Mouse (Mus musculus) layer of hippocampus, postnatal 14 days (tissue): Measurements from ENCODE around the gene Megf8. TPM values are rescaled to one million over a fixed set of nuclear protein-coding genes. Genes with fewer than 3 reads are reported as not detected.

ENCODE experiments used
- DNase-seq, 2 experiments: peaks; one replicate each; pipeline ENCODE4 v3.0.0; 2021 to 2022; ENCODE audit warnings: low spot score in 2 of 2, mixed read lengths in 1 of 2
- total RNA-seq, 2 experiments: library from RNA; stranded (reverse); gene quantifications; 2 replicates each; pipeline ENCODE4 v1.2.3; 2021

Gene Megf8
- total RNA-seq, 2 experiments from 2014 or later: 86.7 to 87.9 TPM

DNA sequence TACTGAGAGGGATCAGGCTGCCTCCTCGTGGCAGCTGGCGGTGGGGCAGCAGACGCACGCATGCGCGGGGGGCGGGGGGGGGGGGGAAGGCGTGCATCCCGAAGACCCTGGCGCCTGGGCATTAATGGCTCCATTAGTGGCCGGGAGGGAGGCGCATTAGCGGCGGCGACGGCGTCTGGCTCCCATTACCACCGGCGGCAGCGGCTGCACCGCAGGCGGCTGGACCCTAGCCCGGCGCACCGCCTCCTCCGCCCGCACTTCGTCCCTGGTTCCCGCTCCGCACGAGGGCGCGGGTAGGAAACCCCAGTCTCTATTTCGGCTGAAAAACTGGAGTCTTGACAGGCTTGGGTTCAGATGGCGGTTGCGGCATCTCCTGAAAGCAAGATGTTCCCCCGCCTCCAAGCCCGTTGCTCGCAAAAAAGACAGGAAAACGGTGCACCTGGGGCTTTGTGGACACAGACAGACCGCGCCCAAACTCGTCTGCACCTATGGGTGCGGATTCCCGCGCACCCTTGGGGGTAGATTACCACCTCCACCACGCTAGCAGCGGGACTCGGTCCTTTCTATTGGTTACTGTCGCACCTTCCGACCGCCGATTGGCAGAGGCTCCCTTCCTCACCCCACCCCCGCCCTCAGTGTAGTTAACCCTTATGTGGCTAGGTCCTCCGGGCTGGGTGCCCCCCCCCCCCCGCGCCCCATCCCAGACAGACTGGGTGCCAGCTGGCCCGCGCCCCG, 38.5 kb upstream of the Megf8 start:
- DNase-seq: peak; percentile 91 to 94

DNA sequence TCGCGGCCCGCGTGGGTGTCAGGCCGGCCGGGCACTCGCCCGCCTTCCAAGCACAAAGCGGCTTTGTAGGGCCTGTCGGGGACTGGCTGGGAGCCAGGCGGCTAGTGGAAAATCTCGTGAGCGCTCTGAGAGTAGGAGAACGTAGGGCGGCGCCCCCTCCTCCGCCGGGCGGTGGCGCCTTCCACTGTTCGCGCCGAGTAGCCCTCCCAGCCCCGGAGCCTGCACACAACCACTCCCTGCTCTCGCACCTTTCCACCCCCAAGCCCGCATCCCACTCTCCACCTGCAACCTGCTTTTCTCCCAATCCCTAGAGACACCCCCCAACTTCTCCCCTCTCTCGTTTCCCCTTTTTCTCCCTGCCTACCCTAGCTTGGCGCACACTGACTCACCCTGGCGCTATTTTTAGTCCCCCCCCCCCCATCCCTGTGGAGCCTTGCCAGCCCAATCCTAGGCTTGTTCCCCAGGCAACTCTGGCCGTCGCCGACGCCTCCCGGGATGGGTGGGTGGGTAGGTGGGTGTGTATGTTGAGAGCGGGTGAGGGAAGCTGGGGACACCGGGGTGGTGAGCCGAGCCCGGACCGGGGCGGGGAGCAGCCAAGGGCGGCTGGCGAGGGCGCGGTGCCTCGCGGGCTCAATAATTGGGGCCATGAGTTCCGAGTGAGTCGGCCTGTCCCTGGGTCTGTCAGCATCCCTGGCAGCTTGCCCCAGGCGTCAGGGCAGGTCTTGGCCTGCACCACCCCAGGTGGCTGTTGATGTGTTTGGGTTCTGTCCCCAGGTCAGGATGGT, 37.7 kb upstream of the Megf8 start:
- DNase-seq: peak; percentile 68 to 95

DNA sequence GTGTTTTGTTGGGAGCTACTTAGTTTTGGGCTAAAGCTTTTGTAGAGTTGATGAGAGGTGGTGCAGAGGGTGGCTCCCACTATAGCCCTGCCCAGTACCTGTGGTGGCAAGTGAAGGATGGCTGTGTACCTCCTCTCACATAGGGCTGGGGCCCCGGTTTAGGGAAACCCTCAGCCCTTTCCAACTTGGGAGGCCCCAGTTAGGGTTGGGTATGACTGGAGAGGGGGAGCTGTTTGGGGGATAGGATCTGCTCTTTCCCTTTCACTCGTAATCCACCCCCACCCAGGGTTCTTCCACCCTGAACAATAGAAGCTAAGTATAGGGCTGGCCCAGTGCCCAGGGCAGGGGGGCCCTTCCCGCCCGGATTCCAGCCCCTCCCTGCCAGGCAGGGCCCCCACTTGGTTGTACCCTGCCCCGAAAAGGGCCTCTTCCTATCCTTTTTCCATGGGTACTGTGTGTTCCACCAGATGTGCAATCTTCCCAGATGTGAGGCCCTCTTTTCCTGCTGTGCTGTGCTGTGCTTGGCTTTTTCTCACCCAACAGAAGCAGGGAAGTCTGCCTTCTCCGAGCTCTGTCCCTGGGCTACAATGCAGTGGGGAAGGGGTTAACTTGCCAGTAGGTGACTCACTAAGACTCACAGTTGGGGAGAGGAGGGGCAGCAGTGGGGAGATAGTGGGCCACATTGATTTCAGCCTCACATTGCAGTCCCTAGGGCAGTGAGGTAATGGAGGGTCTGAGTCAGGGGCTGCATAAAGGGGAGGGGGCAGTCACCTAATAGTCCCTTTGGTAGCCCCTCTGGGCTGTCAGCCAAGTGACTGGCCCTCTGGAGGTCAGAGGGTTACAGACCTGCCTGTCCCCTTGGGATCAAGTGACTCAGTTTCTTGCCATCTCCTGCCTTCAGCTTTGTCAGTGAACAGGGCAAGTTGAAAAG, 36.8 kb upstream of the Megf8 start:
- DNase-seq: peak in 1 of 2 experiments; percentile 41

DNA sequence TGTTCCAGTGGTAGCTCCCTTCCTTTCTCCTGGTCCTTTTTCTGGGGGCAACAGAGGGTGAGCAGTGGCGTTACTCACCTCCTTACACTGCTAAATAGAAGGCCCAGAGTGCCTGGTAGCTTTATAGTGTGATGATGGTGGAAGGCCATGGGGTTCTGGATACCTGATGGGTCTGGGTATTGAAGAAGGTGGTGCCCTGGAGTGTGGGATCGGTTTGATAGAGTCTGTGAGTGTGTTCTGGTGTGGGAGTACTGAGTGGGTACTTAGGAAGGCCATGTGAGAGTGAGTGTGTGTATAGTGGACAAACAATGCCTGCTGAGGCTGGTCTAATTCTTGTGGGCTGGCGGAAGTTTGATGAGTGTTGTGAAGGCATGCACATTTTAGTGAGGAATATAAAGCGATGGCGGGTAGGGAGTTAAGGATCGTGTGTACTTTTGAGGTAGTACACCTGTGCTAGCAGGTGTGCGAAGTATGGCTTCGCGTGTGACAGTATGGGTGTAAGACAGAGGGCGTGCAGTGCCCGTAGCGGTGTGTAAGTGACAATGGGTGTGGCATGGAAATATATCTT, 35.7 kb upstream of the Megf8 start:
- no peak for DNase-seq

GRCm38 (mm10) chr7:25281734-25282601, 35.0 kb upstream of the Megf8 start:
- peak; percentile 94 to 97 for DNase-seq

DNA sequence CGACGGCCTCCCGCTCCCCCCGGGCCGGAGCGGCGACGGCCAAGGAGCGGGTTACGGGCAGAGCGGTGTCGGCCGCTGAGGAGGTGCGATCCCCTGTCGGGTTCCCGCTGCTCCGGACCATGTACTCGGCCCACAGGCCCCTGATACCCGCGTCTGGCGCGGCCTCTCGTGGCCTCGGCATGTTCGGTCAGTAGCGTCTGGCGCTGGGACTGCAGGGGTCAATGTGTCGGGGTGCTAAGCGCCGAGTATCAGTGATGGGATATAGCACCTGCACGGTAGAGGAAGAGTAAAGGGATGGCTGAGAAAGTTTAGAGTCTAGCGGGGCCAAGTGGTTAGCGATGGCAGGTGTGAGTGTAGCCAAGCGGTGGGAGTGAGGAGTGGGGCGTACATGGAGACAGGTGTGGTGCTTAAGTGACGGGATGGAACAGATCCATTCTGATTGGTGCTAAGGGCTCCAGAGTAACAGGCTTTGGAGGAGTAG, 34.2 kb upstream of the Megf8 start:
- DNase-seq: peak in 1 of 2 experiments; percentile 52

DNA sequence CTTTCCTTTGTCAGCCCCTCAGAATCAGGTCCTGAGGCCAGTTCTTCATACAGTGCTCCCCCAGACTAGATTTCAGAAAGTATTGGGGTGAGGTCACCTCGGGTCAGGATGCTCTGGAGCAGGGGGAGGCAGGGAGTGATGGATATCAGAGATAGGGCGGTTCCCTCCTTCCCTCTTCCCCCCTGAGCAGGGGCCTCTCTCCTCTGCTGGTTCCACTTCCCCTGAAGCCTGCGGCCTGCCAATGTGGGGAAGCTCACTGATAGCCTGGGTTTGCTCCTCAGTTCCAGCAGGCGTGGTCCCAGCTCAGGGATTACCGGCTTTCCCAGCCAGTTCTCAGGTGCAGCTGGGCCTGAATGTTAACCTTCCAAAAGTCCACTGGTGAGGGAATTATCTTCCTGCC, 33.3 kb upstream of the Megf8 start:
- no peak for DNase-seq

DNA sequence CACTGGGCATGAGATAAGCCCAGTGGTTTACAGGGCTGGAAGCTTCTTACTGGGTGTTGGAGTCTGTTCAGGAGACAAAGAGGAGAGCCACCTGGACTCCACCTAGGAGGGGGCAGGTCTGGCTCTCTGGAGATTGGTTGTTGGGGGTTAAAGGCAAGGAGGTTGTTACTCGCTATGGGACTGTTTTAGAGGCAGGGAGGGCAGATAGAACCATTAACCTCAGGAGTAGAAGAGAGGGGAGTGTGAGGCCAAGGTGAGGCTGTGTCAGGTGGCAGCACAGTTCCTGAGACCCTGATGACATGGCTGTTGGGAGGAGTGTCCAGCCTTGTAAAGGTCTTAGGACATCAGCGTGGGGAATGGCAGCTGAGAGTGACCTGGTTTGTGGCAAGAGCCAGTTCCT, 32.8 kb upstream of the Megf8 start:
- no peak for DNase-seq

GRCm38 (mm10) chr7:25284766-25285165, 32.2 kb upstream of the Megf8 start:
- DNase-seq: no peak

- DNase-seq: no peak
These were observed 31.3 kb upstream of the Megf8 start for GRCm38 (mm10) chr7:25285511-25286238.

DNA sequence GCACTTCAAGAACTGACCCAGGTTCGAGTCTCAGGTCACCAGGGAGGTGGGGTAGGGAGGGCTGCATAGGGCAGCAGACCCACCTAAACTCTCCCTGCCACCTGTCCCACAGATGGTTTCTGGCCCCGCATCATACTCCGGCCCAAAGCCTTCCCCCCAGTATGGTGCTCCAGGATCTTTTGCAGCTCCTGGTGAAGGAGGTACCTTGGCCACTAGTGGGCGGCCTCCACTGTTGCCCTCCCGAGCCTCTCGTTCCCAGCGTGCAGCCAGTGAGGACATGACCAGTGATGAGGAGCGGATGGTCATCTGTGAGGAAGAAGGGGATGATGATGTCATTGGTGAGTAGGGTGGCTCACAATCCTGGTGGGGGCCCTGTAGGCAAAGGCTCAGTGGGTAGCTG, 30.0 kb upstream of the Megf8 start:
- no peak for DNase-seq

DNA sequence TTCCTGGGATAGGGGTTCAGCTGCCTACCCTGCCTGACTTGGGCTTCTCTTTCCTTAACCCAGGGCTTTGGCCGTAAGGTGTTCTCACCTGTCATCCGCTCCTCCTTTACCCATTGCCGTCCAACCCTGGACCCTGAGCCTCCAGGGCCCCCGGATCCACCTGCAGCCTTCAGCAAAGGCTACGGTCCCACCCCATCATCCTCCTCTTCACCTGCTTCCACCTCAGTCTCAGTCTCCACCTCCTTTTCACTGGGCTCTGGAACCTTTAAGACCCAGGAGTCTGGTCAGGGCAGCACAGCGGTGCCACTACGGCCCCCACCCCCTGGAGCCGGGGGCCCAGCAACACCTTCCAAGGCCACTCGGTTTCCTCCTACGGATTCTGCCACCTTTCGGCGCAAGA, 29.0 kb upstream of the Megf8 start:
- DNase-seq: no peak

GRCm38 (mm10) chr7:25288721-25289120, 28.2 kb upstream of the Megf8 start:
- no peak for DNase-seq

DNA sequence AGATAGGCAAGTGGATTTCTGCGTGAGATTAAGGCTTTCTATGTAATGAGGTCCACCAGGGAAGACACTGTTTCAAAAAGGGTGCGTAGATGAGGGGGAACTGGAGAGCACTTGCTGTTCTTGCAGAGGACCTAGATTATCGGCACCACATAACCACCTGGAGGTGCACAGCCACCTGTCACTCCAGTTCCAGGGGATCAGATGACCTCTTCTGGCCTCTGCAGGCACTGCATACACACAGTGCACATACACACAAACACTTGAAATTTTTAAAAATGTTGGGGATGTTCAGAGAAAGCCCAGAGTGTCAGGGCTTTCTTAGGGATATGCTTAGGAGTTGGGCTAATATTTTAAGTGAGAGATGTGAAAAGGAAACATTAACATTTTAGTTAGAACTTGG, 27.0 kb upstream of the Megf8 start:
- no peak for DNase-seq

GRCm38 (mm10) chr7:25290463-25290862, 26.5 kb upstream of the Megf8 start:
- no peak for DNase-seq

DNA sequence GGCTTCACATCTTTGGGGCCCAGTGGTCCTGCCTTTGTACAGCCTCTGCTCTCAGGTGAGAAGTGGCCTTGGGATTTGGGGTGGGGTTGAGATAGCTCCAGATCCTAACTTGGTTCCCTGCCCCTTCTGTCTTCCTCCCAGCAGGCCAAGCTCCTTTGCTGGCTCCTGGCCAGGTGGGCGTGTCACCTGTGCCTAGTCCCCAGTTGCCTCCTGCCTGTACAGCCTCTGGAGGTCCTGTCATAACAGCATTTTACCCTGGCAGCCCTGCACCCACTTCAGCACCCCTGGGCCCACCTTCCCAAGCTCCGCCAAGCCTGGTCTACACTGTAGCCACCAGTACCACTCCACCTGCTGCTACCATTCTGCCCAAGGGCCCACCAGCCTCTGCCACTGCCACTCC, 26.1 kb upstream of the Megf8 start:
- DNase-seq: no peak

DNA sequence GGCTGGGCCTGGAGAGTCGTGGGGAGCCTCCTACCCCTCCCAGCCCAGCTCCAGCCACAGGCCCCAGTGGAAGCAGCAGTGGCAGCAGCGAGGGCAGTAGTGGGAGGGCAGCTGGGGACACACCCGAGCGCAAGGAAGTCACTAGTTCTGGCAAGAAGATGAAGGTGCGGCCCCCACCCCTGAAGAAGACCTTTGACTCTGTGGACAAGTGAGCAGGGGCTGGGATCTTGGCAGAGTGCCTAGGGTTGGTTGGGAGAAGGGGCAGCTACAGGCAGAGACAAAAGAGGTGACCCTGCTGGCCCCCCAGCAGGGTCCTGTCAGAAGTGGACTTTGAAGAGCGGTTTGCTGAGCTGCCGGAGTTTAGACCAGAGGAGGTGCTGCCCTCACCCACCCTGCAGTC, 24.9 kb upstream of the Megf8 start:
- no peak for DNase-seq

DNA sequence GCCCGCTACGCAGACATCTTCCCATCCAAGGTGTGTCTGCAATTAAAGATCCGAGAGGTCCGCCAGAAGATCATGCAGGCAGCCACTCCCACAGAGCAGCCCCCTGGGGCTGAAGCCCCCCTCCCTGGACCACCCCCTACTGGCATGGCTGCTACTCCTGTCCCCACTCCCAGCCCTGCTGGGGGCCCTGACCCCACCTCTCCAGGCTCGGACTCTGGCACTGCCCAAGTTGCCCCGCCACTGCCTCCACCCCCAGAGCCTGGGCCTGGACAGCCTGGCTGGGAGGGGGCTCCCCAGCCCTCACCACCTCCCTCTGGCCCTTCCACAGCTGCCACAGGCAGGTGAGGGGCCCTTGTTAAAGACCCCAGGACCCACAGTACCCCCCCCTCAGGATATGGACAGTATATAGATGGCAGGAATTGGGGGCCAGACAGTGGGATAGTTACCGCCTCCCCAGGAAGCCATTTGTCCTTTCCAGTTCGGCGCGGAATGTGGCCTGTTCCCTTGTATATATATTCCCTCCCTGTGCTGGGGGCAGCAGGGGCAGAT, 23.7 kb upstream of the Megf8 start:
- DNase-seq: no peak

DNA sequence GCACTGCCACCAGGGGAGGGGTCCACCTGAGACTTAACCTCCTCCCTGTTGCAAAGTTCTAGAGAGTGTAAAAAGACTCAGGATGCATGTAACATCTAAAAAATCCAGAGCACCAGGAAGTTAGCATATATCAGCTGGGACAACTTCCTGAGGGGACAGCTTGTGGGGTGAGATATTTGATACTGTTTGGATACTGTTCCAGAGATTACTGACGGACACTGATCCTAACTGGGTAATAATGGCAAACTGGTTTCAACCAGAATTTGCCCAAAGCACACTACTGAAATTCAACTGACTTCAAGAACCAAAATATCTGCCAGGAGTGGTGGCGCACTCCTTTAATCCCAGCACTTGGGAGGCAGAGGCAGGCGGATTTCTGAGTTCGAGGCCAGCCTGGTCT, 22.5 kb upstream of the Megf8 start:
- DNase-seq: no peak
